Mouse (Mus musculus) bone marrow, adult 2 months (tissue): ENCODE data around the gene Baat. TPM values are rescaled to one million over a fixed set of nuclear protein-coding genes. Genes with fewer than 3 reads are reported as not detected.

Source experiments
- H3K27ac ChIP-seq: fragments of 200-500 bp; 2 replicates; pipeline ENCODE4 v1.5.1; 2012; ENCODE audit warnings: low read depth, mild to moderate bottlenecking, control low read depth, inconsistent platforms, low read length; ENCODE audit not compliant: control insufficient read depth, poor library complexity, insufficient read depth
- H3K4me1 ChIP-seq: fragments of 200-500 bp; 2 replicates; pipeline ENCODE4 v1.6.1; 2011; ENCODE audit warnings: low read length; ENCODE audit not compliant: control insufficient read depth, insufficient read depth
- H3K4me3 ChIP-seq: fragments of 200-500 bp; replicated peaks from 2 replicates; pipeline ENCODE3; 2011; ENCODE audit warnings: mild to moderate bottlenecking, low read depth, low read length, control low read depth; ENCODE audit not compliant: control insufficient read depth
- CTCF ChIP-seq: fragments of 200-500 bp; IDR thresholded peaks from 2 replicates; pipeline ENCODE4 v1.5.1; 2011; ENCODE audit warnings: low read length, control low read depth; ENCODE audit not compliant: control insufficient read depth, insufficient read depth
- POLR2A ChIP-seq: fragments of 200-500 bp; IDR thresholded peaks from 2 replicates; pipeline ENCODE4 v1.6.1; 2011; ENCODE audit warnings: low read depth, mild to moderate bottlenecking, control low read depth, low read length, borderline replicate concordance; ENCODE audit not compliant: control insufficient read depth
- WGBS: fragments of 180-500 bp; shearing (Covaris S2); methylation state at CpG from one replicate; pipeline ENCODE4 v1.1.7; 2018; 5-methylcytosine and 5-hydroxymethylcytosine counted together
- polyA plus RNA-seq: library from polyadenylated mRNA; stranded (reverse); fragments of >200 nt; gene quantifications from 2 replicates; pipeline ENCODE4 v1.2.4, GENCODE M21; 2011; ENCODE audit warnings: low replicate concordance; ENCODE audit not compliant: missing spikeins, insufficient read depth, insufficient read length

The Baat gene
- polyA plus RNA-seq: 1.8 TPM in 1 of 2 replicates, not detected in the other

DNA sequence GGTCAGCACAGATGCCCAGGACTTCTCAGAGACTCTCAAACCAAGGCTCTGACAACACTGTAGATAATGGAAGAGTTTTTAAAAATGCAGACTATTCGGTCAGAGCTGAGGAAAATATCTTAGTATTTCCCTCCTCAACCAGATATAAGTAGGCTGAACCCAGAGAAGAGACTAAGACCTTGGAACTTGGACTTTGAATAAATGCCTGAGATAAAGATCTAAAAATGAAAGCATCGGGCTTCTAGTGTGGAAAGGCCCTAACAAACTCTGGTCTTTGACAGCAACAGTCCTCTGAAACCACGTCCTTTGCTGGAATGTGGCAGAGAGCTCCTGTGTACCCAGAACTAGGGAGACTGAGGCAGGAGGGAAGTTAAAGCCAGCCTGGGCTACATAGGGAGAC is at the start of gene Baat:
TSS of gene Baat (minus strand) at position 172 of the 400 bp plus-strand sequence.
- Histone ChIP-seq H3K27ac (no peak within 1 kb of the TSS), H3K4me3 (no peak within 1 kb of the TSS), H3K4me1 (no peaks in the 10 kb centered on the region)
- 58% methylated on average over 3 of the region's 3 CpGs for WGBS
- TF ChIP-seq POLR2A (no peak), CTCF (no peak)

DNA sequence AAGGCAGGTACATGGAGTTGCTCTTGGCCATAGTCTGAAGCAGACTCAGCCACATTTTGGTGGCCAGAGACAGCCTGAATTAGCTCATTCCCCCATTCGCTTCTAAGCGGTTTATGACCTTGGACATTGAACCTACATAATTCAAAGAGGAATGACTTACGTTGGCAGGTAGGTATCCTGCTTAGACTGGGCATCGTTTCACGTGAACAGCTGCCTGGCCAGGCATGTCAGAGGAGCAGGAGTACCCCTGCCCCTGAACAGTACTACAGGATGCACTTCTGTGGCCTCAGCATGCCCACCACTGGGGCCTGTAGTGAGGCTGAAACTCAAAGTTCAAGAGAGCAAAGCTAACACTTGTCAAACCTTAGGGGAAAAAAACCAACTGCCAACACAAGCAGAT is 47.0 kb upstream of the Baat start:
- no peak overlapping the region for H3K27ac ChIP-seq
- 75% methylated on average over 5 of the region's 5 CpGs for WGBS
- no peak for TF ChIP-seq CTCF
- no peak for TF ChIP-seq POLR2A
- no peaks in the 10 kb centered on the region for H3K4me1 ChIP-seq
- H3K4me3 ChIP-seq: no peak overlapping the region

DNA sequence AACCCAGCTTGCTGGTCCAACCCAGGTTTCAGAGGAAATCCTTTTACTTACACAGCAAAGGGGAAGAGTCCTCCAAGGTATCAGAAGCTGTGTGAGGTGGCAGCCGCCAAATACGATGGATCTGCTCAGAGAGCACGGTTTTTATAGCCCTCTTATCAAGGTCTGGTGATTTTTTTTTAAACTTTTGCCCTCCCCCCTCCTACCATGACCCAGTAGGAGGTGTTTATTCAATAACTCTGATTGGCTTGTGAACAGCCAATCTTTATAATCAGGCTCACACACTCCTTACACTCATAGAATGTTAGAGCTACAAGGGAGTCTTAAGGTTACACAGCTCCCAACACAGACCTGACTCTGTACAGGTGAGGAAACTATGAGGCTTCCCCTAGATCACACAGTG is 43.0 kb upstream of the Baat start, which contains the start of gene Aldob:
TSS of gene Aldob (minus strand) at position 164 of the 400 bp plus-strand sequence.
- Histone ChIP-seq H3K4me3 (no peak within 1 kb of the TSS), H3K4me1 (no peaks in the 10 kb centered on the region), H3K27ac (no peak within 1 kb of the TSS)
- TF ChIP-seq CTCF (no peak), POLR2A (no peak)
- 46% methylated on average over 3 of the region's 3 CpGs for WGBS

DNA sequence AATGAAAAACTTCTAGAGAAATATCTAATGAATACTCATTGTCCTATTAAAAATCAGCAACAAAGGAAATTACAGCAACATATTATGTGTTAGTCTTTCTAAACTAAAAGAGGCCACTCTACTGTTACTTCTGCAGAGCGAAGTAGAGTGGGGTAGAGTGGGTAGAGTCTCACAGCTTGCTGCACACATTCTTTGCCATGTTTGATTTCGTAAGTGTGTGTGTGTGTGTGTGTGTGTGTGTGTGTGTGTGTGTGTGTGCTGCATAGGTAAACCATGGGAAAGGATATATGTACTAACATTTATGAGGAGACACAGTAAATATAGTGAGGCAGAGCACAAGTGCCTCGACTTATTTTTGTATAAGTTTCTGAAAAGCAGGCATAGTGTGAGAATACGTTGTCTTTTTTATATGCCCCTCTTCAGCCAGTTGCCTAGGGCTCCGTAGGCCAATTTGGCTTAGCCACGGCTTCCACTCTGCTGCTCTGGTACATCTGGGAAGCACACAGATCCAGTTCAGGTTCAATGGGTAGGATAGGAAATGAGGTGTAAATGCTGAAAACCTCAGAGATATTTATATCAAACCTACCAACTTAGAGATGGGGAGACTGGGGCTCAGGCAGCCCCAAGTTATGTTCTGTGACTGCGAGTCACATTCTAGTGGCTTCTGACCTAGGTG is 41.3 kb upstream of the Baat start:
- Histone ChIP-seq H3K4me1 (no peaks in the 10 kb centered on the region), H3K4me3 (no peak overlapping the region), H3K27ac (no peak overlapping the region)
- no peak for TF ChIP-seq CTCF
- TF ChIP-seq POLR2A: no peak
- 82% methylated on average over 7 of the region's 7 CpGs for WGBS

DNA sequence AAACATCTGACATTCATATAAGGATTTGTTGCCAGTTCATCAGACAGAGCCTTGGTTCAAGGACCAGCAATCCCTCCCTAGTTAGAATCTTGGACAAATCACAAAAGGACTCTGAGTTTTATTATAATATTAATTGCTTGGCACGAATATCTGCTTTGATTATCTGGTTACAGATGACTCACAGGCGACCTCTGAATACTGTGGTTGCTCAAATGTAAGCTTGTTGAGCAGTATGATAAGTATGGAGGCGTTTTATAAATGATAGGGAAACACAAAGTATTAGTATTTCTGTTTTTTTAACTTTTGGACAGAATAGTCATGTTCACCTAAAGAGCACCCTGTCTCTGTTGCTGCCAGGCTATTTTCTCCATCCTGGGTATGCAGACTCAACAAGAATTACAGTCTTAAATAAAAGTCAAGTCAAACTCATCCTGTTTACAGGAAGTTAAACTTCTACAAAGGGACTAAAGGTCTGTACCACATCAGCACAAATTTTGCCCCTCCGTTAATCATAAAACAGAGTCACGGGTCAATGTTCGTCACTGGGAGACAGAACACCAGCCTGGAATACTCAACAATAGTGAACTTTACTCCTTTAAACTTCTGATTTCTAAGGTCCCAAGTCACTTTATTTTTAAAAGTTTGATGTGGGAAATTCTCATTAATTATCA is 40.7 kb upstream of the Baat start:
- TF ChIP-seq CTCF (no peak), POLR2A (no peak)
- Histone ChIP-seq H3K4me1 (no peaks in the 10 kb centered on the region), H3K27ac (no peak overlapping the region), H3K4me3 (no peak overlapping the region)
- WGBS: 75% methylated on average over 6 of the region's 6 CpGs

DNA sequence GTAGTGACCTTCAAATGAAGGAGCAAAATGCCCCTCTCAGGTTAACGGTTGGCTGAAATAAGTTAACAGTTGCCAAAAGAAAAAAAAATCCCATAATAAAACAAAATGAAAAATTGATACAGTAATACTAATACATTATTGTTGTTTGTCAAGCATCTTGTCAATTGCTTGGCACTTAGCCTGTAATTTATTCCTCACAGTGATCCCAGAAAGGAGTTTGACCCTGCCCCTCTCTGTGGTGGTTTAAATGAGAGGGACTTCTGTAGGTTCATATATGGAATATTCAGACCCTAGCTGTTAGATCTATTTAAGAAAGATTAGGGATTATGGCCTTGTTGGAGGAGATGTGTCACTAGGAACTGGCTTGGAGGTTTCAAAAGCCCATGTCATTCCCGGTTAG is 39.7 kb upstream of the Baat start:
- no peaks in the 10 kb centered on the region for H3K4me1 ChIP-seq
- TF ChIP-seq POLR2A (no peak), CTCF (no peak)
- WGBS: 84% methylated on average over 2 of the region's 2 CpGs
- no peak overlapping the region for H3K27ac ChIP-seq
- no peak overlapping the region for H3K4me3 ChIP-seq

DNA sequence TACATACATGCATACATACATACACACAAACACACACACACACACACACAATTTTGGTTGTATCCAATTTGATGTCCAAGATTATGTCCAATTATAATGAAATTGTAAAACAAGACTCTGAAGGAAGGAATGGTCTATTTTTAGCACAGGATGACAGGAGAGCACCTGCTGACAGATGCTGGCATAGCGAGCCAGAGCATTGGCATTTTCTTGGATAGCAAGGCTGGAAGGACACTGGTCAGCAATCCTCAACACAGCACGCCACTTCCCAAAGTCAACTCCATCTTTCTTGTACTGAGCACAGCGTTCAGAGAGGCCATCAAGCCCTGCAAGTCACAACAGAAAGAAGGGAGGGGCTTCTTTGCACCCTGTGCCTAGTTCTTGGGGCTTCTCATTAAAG is 34.6 kb upstream of the Baat start:
- Histone ChIP-seq H3K4me1 (no peaks in the 10 kb centered on the region), H3K4me3 (no peak overlapping the region), H3K27ac (no peak overlapping the region)
- TF ChIP-seq CTCF (no peak), POLR2A (no peak)
- 75% methylated on average over 3 of the region's 3 CpGs for WGBS

DNA sequence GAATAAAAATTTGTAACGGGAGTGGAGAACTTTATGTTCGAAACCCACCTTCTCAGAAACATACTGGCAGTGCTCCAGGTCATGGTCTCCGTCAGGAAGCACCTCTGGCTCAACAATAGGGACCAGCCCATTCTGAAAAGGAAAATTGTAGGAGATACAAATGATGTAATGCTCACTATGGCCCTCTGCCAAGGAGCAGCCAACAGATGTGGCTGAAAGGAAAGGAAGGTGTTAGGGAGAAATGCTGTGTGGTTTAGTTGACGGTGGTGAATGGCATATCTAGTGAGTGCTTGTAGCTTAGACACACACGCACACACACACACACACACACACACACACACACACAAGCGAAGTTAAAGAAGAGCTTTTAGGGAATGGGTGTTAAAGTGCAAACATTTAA is 33.3 kb upstream of the Baat start:
- Histone ChIP-seq H3K27ac (no peak overlapping the region), H3K4me3 (no peak overlapping the region), H3K4me1 (no peaks in the 10 kb centered on the region)
- TF ChIP-seq POLR2A: no peak
- no peak for TF ChIP-seq CTCF
- 53% methylated on average over 6 of the region's 6 CpGs for WGBS

DNA sequence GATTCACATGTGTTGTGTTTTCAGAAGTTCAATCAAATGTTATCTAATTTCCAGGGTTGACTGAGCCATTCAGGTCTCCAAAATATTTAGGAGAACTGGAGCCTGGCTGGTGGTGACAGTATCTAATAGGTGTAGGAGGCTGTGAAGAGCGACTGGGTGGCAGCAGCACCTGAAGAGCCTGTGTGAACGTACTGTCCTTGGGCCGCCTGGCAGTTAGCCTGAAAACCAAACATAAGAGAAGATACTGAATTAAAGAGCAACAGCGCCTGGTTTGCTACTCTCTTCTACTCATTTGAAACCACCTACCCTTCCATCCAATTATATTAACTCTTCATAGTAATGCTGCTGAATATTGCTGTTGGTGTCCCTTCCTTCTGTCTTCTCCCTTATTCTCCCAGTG is 30.3 kb upstream of the Baat start:
- Histone ChIP-seq H3K4me1 (no peaks in the 10 kb centered on the region), H3K27ac (no peak overlapping the region), H3K4me3 (no peak overlapping the region)
- no peak for TF ChIP-seq POLR2A
- no peak for TF ChIP-seq CTCF
- 82% methylated on average over 4 of the region's 4 CpGs for WGBS
